Mouse (Mus musculus) G1E (cell line): ENCODE data around the gene Wnt5a. TPM values are rescaled to one million over a fixed set of nuclear protein-coding genes. Genes with fewer than 3 reads are reported as not detected.

Experiments used
- ATAC-seq: 2 replicates; pipeline ENCODE4 v1.8.0; 2016; ENCODE audit warnings: mild to moderate bottlenecking; ENCODE audit not compliant: insufficient number of reproducible peaks, poor library complexity, low FRiP score, severe bottlenecking; ENCODE audit errors: extremely low read depth
- DNase-seq: peaks from one replicate; pipeline ENCODE4 v3.0.0; 2012; ENCODE audit warnings: low spot score
- H3K27me3 ChIP-seq: 2 replicates; pipeline ENCODE4 v1.6.1; 2012; ENCODE audit warnings: mild to moderate bottlenecking, low read length, inconsistent platforms; ENCODE audit not compliant: insufficient read depth
- H3K36me3 ChIP-seq: replicated peaks from 2 replicates; pipeline ENCODE3; 2012; ENCODE audit warnings: mild to moderate bottlenecking, inconsistent platforms
- H3K4me1 ChIP-seq: 2 replicates; pipeline ENCODE4 v1.6.1; 2012; ENCODE audit warnings: low read depth, low read length, inconsistent platforms, mixed read lengths; ENCODE audit not compliant: insufficient read depth
- H3K4me3 ChIP-seq: 2 replicates; pipeline ENCODE4 v1.5.1; 2012; ENCODE audit warnings: low read depth, mild to moderate bottlenecking, inconsistent platforms, low read length, moderate library complexity, mixed read lengths
- H3K9me3 ChIP-seq: replicated peaks from 2 replicates; pipeline ENCODE4 v1.6.1; 2012; ENCODE audit warnings: inconsistent platforms
- CTCF ChIP-seq: IDR thresholded peaks from 2 replicates; pipeline ENCODE4 v1.5.1; 2012; ENCODE audit warnings: low read depth, low read length, inconsistent platforms, mixed read lengths
- GATA1 ChIP-seq: IDR thresholded peaks from 2 replicates; pipeline ENCODE4 v1.6.1; 2012; ENCODE audit warnings: borderline replicate concordance, low read length, inconsistent platforms, mixed read lengths
- GATA2 ChIP-seq: IDR thresholded peaks from 2 replicates; pipeline ENCODE4 v1.6.1; 2012; ENCODE audit warnings: low read depth, low read length, inconsistent platforms, borderline replicate concordance
- POLR2AphosphoS5 ChIP-seq: IDR thresholded peaks from 2 replicates; pipeline ENCODE4 v1.6.1; 2012; ENCODE audit warnings: low read depth, low read length, inconsistent platforms; ENCODE audit not compliant: insufficient replicate concordance
- TAL1 ChIP-seq: conservative IDR thresholded peaks from 2 replicates; pipeline ENCODE4 v1.6.1; 2012; ENCODE audit warnings: low read depth, low read length, inconsistent platforms, mixed read lengths
- polyA plus RNA-seq: library from polyadenylated mRNA; stranded (reverse); fragments of >175 nt; gene quantifications from 2 replicates; pipeline ENCODE4 v1.2.3, GENCODE M21; 2012
- total RNA-seq, 2 experiments: library from RNA; stranded (forward) in 1 of 2; stranded (reverse) in 1 of 2; fragments of 200-1000 nt in 1 of 2; fragments of >200 nt in 1 of 2; fragmentation: Nextera tagmentation in 1 of 2; gene quantifications; 2 replicates each; pipeline ENCODE4 v1.2.3; 2014 to 2017

The Wnt5a gene
- total and polyA plus RNA-seq, 3 experiments = 0.11 TPM; not detected in 2

DNA sequence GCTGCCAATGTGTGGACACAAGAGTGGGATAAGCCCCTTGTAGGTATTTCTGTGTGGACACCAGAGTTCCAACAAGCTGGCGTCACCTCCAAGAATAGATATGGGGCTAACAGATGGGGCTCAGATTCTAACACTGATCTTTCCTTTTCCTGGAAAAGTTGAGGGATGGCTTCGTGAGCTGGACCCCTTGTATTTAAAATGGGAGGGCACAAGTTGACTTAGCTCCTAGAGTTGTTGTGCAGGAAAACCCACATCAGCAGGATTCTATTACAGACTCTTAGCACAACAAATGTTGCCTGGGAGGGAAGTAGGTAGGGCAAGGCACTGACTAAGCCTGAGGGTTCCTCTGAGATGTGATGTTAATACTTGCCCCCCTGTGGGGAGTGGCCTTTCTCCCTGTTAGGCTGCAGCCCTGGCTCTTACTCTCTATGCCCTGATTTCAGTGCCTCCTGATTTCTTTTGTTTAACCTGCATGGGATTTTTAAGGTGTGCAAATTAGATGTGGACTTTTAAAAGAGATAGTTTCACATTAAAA is 23.7 kb downstream of the Wnt5a start:
- DNase-seq (no peak), ATAC-seq (no peak)
- H3K4me3 ChIP-seq = no peak overlapping the region
- TF ChIP-seq GATA1 (no peak), CTCF (no peak), TAL1 (no peak), GATA2 (no peak), POLR2AphosphoS5 (no peak)
- H3K27me3 ChIP-seq = no peaks in the 10 kb centered on the region
- no peaks in the 10 kb centered on the region for H3K4me1 ChIP-seq
- no peaks in the 10 kb centered on the region for H3K36me3 ChIP-seq
- peaks cover 41% of the 10 kb centered on the region for H3K9me3 ChIP-seq

DNA sequence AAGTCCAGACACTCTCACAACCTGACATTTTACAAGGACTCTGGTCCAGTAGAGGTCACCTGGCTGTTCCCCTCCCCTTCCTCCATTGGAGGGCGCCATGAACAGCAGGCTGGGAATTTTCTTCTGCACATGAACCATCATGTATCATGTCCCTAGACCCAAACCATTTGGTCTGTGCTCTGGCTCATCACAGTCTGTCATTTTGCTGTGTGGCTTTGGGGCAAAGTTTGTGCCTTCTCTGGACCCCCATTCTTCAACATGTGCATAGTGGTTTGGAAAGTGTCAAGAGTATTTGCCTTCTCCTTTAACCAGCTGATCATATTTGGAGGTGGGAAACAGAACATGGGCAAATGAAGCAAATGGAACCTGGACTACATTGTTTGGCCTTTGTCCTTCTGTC is 27.0 kb downstream of the Wnt5a start:
- DNase-seq (no peak), ATAC-seq (no peak)
- Histone ChIP-seq H3K4me1 (no peaks in the 10 kb centered on the region), H3K27me3 (no peaks in the 10 kb centered on the region), H3K9me3 (peaks cover 44% of the 10 kb centered on the region), H3K4me3 (no peak overlapping the region), H3K36me3 (no peaks in the 10 kb centered on the region)
- no peak for TF ChIP-seq CTCF
- TF ChIP-seq GATA1 = no peak
- TF ChIP-seq GATA2 = no peak
- no peak for TF ChIP-seq TAL1
- no peak for TF ChIP-seq POLR2AphosphoS5

DNA sequence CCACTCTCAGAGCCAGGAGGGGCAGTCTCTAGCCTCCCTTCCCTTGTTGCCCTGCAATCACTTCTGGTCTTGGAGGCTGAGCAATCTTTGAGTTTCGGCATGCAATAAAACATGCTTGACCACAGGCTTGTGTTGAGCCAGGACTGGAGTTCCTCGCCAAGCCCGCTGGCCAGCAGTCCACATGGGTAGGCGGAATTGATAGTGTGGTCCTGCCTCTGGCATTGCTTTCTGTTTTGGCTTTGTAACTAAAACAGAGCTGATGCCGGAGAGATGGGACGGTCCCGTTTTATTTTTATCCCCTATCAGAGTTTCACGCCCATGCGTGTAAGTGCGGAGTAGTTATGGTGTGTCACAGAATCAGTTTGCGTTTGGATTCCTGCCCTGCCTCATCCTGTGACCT is 28.4 kb downstream of the Wnt5a start:
- H3K4me3 ChIP-seq = no peak overlapping the region
- H3K27me3 ChIP-seq = no peaks in the 10 kb centered on the region
- no peaks in the 10 kb centered on the region for H3K36me3 ChIP-seq
- peaks cover 49% of the 10 kb centered on the region for H3K9me3 ChIP-seq
- no peaks in the 10 kb centered on the region for H3K4me1 ChIP-seq
- ATAC-seq (no peak), DNase-seq (no peak)
- TF ChIP-seq GATA1 (no peak), TAL1 (no peak), CTCF (no peak), POLR2AphosphoS5 (no peak), GATA2 (no peak)

DNA sequence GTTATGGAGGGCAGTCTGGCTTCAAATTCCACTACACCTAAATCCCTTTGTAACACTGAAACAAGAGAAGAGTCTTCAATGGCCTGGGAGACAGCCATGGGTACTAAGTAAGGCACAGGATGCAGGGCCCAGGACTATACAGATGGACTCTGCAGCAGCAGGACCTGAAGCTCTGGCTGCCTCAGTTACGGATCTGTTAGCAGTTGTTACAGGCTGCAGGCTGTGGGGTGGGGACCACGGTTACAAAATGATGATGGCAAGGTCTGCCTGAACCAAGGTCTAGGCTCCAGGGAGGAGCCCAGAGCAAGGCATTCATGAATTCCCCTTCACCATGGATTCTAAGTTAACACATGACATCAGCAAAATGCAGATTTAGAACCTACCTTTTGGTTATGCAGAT is 29.3 kb downstream of the Wnt5a start:
- no peak for TF ChIP-seq GATA2
- TF ChIP-seq TAL1 = no peak
- TF ChIP-seq POLR2AphosphoS5 = no peak
- TF ChIP-seq GATA1 = no peak
- DNase-seq = no peak
- Histone ChIP-seq H3K36me3 (no peaks in the 10 kb centered on the region), H3K4me3 (no peak overlapping the region), H3K9me3 (peaks cover 49% of the 10 kb centered on the region), H3K27me3 (no peaks in the 10 kb centered on the region), H3K4me1 (no peaks in the 10 kb centered on the region)
- no peak for ATAC-seq

DNA sequence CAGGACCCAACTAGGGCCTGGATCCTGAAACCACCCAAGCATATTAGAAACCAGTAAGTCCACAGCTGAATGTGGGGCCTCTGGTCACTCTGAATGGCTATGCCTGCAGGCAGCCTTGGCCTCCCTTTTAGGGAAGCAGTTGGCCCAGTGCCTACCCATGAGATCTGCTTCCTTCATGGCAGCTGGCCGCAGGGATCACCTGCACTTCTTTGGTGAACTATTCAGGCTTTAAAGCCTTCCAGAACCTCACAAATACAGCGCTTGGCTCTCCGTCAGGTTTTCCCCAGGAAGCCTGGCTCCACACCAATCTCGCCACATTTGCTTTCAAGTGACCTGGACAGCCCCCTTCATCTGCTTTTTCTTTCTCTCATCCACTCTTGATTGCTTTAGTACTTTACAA is 31.3 kb downstream of the Wnt5a start:
- H3K4me1 ChIP-seq = no peaks in the 10 kb centered on the region
- H3K27me3 ChIP-seq = no peaks in the 10 kb centered on the region
- no peaks in the 10 kb centered on the region for H3K36me3 ChIP-seq
- H3K4me3 ChIP-seq = no peak overlapping the region
- DNase-seq (no peak), ATAC-seq (no peak)
- TF ChIP-seq GATA1 (no peak), GATA2 (no peak), CTCF (no peak), POLR2AphosphoS5 (no peak), TAL1 (no peak)
- peaks cover 42% of the 10 kb centered on the region for H3K9me3 ChIP-seq

DNA sequence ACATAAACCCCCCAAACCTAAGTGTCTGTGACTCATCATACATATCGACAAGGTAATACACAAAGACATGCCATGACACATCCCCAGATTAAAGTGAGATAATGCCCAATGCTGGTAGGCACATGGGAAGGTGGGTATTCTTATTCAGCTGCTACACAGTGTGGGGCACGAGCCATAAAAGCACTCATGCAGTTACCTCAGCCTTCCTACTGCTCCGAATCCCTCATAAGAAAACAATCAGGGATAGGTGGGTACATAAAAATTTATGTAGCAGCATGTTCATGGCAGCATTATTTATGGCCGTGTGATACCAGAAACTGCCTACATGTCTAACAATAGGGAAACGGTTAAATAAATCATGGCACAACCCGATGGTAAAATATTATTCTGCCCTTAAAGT is 35.0 kb downstream of the Wnt5a start:
- H3K4me3 ChIP-seq = no peak overlapping the region
- no peak for TF ChIP-seq CTCF
- TF ChIP-seq TAL1 = no peak
- TF ChIP-seq GATA2 = no peak
- TF ChIP-seq GATA1 = no peak
- TF ChIP-seq POLR2AphosphoS5 = no peak
- H3K9me3 ChIP-seq = peaks cover 35% of the 10 kb centered on the region
- no peak for DNase-seq
- H3K36me3 ChIP-seq = no peaks in the 10 kb centered on the region
- no peaks in the 10 kb centered on the region for H3K4me1 ChIP-seq
- no peak for ATAC-seq
- no peaks in the 10 kb centered on the region for H3K27me3 ChIP-seq

DNA sequence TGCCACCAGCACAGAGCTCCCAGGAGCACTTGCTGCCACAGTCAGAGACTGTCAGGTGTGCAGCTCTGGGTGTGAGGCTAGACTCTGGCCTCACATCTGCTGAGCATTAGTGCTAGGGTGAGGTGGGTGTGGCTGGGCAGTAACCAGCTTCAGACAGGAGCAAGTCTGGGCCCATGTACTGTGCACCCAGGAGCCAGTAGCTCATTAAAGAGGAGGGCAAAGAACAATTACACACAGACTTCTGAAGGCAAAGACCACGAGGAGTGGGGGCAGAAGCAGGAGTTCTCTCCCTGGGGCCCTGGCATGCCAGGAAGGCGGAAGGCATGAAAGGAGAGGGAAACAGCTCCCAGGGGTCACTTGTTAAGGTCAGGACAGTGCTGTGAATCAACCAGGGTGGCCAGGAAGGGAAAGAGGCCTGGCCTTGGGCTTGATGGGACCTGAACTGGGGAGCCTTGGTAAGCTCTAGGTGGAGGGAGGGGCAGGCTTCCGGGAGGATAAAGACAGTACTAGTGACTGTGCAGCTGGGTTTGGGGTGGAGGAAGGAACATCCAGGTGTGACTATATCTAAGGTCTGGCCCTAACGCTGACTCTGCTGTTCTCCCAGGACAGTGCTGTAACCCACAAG is 37.7 kb downstream of the Wnt5a start:
- ATAC-seq (no peak), DNase-seq (no peak)
- Histone ChIP-seq H3K36me3 (no peaks in the 10 kb centered on the region), H3K27me3 (no peaks in the 10 kb centered on the region), H3K9me3 (peaks cover 39% of the 10 kb centered on the region), H3K4me1 (no peaks in the 10 kb centered on the region), H3K4me3 (no peak overlapping the region)
- no peak for TF ChIP-seq CTCF
- no peak for TF ChIP-seq POLR2AphosphoS5
